Mouse (Mus musculus) C2C12 (cell line): ENCODE results near the gene Kif17.

Experiments used
- CEBPB ChIP-seq: IDR thresholded peaks from one replicate; pipeline ENCODE4 v1.6.1; 2011; ENCODE audit warnings: low read depth, mild to moderate bottlenecking, control low read depth, moderate library complexity
- CTCF ChIP-seq: IDR thresholded peaks from one replicate; pipeline ENCODE4 v1.5.1; 2011; ENCODE audit not compliant: control insufficient read depth, insufficient read depth, insufficient read length
- FOSL1 ChIP-seq: IDR thresholded peaks from one replicate; pipeline ENCODE4 v1.8.0; 2011; ENCODE audit warnings: mild to moderate bottlenecking, low read length; ENCODE audit not compliant: poor library complexity, insufficient read depth, severe bottlenecking
- MYOD1 ChIP-seq: IDR thresholded peaks from one replicate; pipeline ENCODE4 v1.6.1; 2011; ENCODE audit warnings: low read depth; ENCODE audit not compliant: control insufficient read depth, insufficient read length
- USF1 ChIP-seq: IDR thresholded peaks from one replicate; pipeline ENCODE4 v1.6.1; 2011; ENCODE audit warnings: low read depth, mild to moderate bottlenecking, control low read depth, moderate library complexity

DNA sequence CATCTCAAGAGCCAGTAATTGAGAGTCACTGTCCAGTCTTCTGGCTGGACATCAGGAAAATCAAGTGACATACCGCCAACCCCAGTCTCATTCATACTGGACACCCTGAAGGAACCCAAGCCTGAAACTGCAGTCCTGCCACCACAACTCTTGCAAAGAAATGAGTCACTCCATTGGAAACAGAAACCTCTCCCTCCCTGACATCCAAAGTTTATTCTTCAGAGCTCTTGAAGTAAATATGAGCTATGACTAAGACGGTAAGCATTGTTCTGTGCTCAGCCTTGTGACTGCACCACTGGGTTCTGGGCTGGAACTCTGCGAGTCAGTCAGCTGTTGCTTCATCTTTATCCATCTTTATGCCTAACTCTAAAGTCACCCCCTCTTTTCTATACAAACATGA is 36.4 kb upstream of the Kif17 start:
- TF ChIP-seq CTCF (no peak), MYOD1 (no peak), USF1 (no peak), FOSL1 (no peak), CEBPB (no peak)
